Mouse (Mus musculus): ENCODE measurements around the gene Trem3.
A peak's percentile ranks its signal among the peaks of the same experiment; 100 is the strongest.

Trem3 gene

GRCm38 (mm10) chr17:48280943-48281738 is 33.6 kb downstream of the Trem3 start:
- no peak for DNase-seq (ENCODE audit: low read depth, low spot score)
- Histone ChIP-seq H3K36me3 (ENCODE audit: control insufficient read depth, insufficient read depth, low read length, poor library complexity, severe bottlenecking) (no peaks in the 10 kb centered on the region), H3K27me3 (ENCODE audit: control insufficient read depth, insufficient read depth, low read length, poor library complexity, severe bottlenecking) (no peaks in the 10 kb centered on the region)

- no peaks in the 10 kb centered on the region for H3K36me3 ChIP-seq (ENCODE audit: control insufficient read depth, insufficient read depth, low read length, poor library complexity, severe bottlenecking)
- H3K27me3 ChIP-seq (ENCODE audit: control insufficient read depth, insufficient read depth, low read length, poor library complexity, severe bottlenecking): no peaks in the 10 kb centered on the region
- DNase-seq (ENCODE audit: low read depth, low spot score): no peak
Measured at GRCm38 (mm10) chr17:48281739-48282085, 34.1 kb downstream of the Trem3 start.

- Histone ChIP-seq H3K36me3 (ENCODE audit: control insufficient read depth, insufficient read depth, low read length, poor library complexity, severe bottlenecking) (no peaks in the 10 kb centered on the region), H3K27me3 (ENCODE audit: control insufficient read depth, insufficient read depth, low read length, poor library complexity, severe bottlenecking) (no peaks in the 10 kb centered on the region)
- no peak for DNase-seq (ENCODE audit: low read depth, low spot score)
Measured at GRCm38 (mm10) chr17:48286765-48287164, 39.2 kb downstream of the Trem3 start.

- no peaks in the 10 kb centered on the region for H3K36me3 ChIP-seq (ENCODE audit: control insufficient read depth, insufficient read depth, low read length, poor library complexity, severe bottlenecking)
- H3K27me3 ChIP-seq (ENCODE audit: control insufficient read depth, insufficient read depth, low read length, poor library complexity, severe bottlenecking): no peaks in the 10 kb centered on the region
- peak; percentile 65 for DNase-seq (ENCODE audit: low read depth, low spot score)
Measured at GRCm38 (mm10) chr17:48287276-48287675, 39.7 kb downstream of the Trem3 start.

GRCm38 (mm10) chr17:48293500-48294194 is 46.1 kb downstream of the Trem3 start:
- Histone ChIP-seq H3K36me3 (ENCODE audit: control insufficient read depth, insufficient read depth, low read length, poor library complexity, severe bottlenecking) (no peaks in the 10 kb centered on the region), H3K27me3 (ENCODE audit: control insufficient read depth, insufficient read depth, low read length, poor library complexity, severe bottlenecking) (no peaks in the 10 kb centered on the region)
- DNase-seq (ENCODE audit: low read depth, low spot score): peak; percentile 82

- peak; percentile 66 for DNase-seq (ENCODE audit: low read depth, low spot score)
- H3K27me3 ChIP-seq (ENCODE audit: control insufficient read depth, insufficient read depth, low read length, poor library complexity, severe bottlenecking): no peaks in the 10 kb centered on the region
- H3K36me3 ChIP-seq (ENCODE audit: control insufficient read depth, insufficient read depth, low read length, poor library complexity, severe bottlenecking): peaks cover 1% of the 10 kb centered on the region; the same call in 1 of the 2 replicates
Measured at GRCm38 (mm10) chr17:48299203-48299602, 51.6 kb downstream of the Trem3 start, which contains the start of gene Treml2. TSS of gene Treml2 (plus strand) at chr17:48299498.

GRCm38 (mm10) chr17:48299756-48300155 is 52.2 kb downstream of the Trem3 start:
- H3K27me3 ChIP-seq (ENCODE audit: control insufficient read depth, insufficient read depth, low read length, poor library complexity, severe bottlenecking): no peaks in the 10 kb centered on the region
- peaks cover 1% of the 10 kb centered on the region; the same call in 1 of the 2 replicates for H3K36me3 ChIP-seq (ENCODE audit: control insufficient read depth, insufficient read depth, low read length, poor library complexity, severe bottlenecking)
- DNase-seq (ENCODE audit: low read depth, low spot score): peak; percentile 90

GRCm38 (mm10) chr17:48300199-48300598 is 52.6 kb downstream of the Trem3 start:
- H3K36me3 ChIP-seq (ENCODE audit: control insufficient read depth, insufficient read depth, low read length, poor library complexity, severe bottlenecking): peaks cover 1% of the 10 kb centered on the region; the same call in 1 of the 2 replicates
- no peaks in the 10 kb centered on the region for H3K27me3 ChIP-seq (ENCODE audit: control insufficient read depth, insufficient read depth, low read length, poor library complexity, severe bottlenecking)
- DNase-seq (ENCODE audit: low read depth, low spot score): peak; percentile 91

GRCm38 (mm10) chr17:48300861-48301260 is 53.3 kb downstream of the Trem3 start:
- DNase-seq (ENCODE audit: low read depth, low spot score): peak; percentile 68
- Histone ChIP-seq H3K27me3 (ENCODE audit: control insufficient read depth, insufficient read depth, low read length, poor library complexity, severe bottlenecking) (no peaks in the 10 kb centered on the region), H3K36me3 (ENCODE audit: control insufficient read depth, insufficient read depth, low read length, poor library complexity, severe bottlenecking) (peaks cover 1% of the 10 kb centered on the region; the same call in 1 of the 2 replicates)

- Histone ChIP-seq H3K27me3 (ENCODE audit: control insufficient read depth, insufficient read depth, low read length, poor library complexity, severe bottlenecking) (no peaks in the 10 kb centered on the region), H3K36me3 (ENCODE audit: control insufficient read depth, insufficient read depth, low read length, poor library complexity, severe bottlenecking) (peaks cover 1% of the 10 kb centered on the region; the same call in 1 of the 2 replicates)
- no peak for DNase-seq (ENCODE audit: low read depth, low spot score)
Measured at GRCm38 (mm10) chr17:48301792-48302191, 54.2 kb downstream of the Trem3 start.

All from splenic B cell, adult 2 months (primary cell).